Mouse (Mus musculus) heart, postnatal 14 days (tissue): ENCODE measurements at regions not wholly inside any gene's neighbourhood (a gene's known extent, or its start where the extent isn't known, plus 50 kb on each side); places are given as distances from the start of the nearest gene placed in this dataset.

Experiments
- DNase-seq, 2 experiments: peaks; one replicate each; pipeline ENCODE4 v3.0.0; 2021 to 2022
- intact Hi-C: fragments of 180-260 bp; cut with DNase I; formaldehyde crosslinking; loops from one replicate; pipeline ENCODE4 v1.15.1; 2025

GRCm38 (mm10) chr8:115554185-115554584 is 153.4 kb downstream of the Maf start:
- intact Hi-C loops = no loop called here

DNA sequence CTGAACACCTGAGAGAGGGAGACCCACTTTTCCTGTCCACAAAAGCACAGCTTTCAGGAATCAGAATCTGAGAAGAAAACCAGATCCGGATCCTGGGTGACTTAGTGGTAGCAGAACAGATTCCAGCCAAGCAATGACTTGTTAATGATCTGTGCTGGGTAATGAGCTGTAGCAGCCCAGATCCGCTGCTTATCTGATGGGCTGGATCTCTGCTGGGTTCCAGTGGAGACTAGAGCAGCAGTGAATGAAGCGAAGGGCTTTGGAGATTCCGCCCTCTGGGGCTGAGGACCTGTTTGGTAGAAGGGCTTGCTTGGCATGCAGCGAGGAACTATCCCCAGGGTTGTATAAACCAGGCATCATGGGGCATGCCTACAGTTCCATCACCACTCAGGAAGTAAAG is 156.3 kb downstream of the Maf start:
- no peak for DNase-seq
- intact Hi-C loops = no loop called here

More at GRCm38 (mm10) chr8:115554185-115554584, 153.4 kb downstream of the Maf start:
- no peak for DNase-seq

DNA sequence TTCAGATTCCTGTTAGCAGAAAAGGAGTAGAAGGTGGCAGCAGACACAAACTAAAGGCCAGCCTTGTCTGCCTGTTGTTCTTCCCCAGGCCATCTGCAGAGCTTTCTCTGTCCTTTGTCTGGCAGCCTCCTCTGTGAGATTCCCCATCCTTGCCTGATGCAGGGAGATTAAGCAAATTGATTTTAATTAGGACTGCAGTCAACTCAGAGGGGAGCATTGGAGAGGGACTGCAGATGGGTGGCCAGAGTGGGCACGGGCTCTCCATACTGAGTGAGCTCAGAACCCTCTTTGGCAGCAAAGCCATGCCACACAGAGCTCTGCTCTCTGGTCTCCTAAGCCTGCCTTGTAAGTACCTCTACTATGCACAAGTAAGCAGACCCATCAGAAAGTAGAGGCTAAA is 158.5 kb downstream of the Maf start:
- intact Hi-C loops = no loop called here
- no peak for DNase-seq

- intact Hi-C loops = no loop called here
- no peak for DNase-seq
Measured at GRCm38 (mm10) chr8:115544067-115544466, 163.5 kb downstream of the Maf start.

DNA sequence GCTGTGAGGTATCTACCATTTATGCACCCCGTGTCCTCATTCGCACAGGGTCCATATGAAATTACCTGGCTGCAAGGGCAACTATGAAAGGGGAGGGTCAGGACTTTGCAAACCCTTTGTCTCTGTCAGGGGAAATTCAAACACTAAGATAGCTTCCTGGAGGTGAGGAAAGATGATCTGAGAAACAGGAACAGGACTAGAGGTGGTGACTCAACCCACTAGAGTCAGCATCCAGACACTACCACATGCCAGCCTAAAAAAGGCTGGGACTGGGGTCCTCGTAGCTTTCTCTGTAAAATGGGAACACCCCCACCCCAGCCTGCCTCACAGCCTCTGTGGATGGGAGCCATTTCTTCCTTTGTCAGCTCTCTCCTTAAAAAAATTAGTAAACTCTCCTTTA is 164.7 kb downstream of the Maf start:
- intact Hi-C loops = no loop called here
- DNase-seq = no peak

- DNase-seq = peak in 1 of 2 experiments; percentile 8
- intact Hi-C loops = no loop called here
Measured at GRCm38 (mm10) chr8:115539600-115539999, 168.0 kb downstream of the Maf start.

DNA sequence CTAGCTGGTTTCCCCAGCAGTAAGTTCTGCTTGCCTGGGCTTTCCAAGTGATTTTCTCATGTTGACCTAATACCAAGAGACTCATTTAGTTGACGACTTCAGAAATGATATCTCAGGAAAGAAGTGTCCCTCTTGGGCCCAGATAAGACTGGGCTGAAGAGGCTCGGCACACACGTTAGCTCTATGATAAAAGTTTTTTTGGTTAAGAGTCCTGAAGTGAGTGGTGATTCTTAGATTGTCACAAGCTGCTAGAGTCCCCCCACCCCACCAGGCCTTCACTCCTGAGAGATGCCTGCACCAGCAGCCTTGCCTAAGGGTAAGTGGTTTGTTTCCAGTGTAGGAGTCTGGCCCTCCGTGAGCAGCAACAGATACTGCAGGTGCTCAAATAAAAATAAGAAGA is 169.4 kb downstream of the Maf start:
- DNase-seq = no peak
- intact Hi-C loops = no loop called here

- no peak for DNase-seq
- intact Hi-C loops = no loop called here
Measured at GRCm38 (mm10) chr8:115537761-115538160, 169.8 kb downstream of the Maf start.

DNA sequence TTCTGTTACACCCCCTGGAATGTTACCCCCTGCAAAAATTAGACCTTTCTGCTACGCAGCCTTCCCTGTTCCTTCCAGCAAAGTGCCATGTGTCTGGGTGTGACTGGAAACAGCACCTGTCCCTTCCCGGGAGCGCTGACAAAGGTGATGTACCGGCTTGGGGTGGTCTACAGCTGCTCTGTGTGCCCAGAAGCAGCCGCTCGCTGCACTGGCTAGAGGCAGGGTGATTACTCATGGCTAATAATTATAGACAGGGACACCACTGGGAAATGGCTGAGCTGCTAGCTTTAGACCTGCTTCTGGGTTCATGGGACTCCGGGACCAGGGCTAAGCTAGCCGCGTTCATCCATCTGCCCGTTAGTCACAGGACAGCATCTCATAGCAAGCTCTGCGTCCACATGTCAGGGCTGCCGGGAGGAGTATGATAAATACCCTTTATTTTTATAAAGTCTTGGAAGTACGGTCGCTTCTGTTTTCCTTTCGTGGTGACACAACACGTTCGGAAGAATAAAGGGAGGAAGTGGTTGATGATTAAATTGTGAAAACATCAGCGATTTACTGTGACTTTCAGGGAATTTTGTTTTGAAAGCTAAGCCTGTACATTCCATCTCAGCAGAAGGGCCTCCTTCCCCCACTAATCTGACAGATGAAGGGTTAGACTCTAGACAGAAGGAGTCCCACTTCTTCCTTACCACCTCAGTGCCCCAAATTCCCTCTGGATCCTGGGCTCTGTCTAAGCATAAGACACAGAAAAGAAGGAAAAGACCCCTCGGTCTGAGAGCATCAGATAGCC is 170.8 kb downstream of the Maf start:
- intact Hi-C loops = no loop called here
- DNase-seq = no peak

DNA sequence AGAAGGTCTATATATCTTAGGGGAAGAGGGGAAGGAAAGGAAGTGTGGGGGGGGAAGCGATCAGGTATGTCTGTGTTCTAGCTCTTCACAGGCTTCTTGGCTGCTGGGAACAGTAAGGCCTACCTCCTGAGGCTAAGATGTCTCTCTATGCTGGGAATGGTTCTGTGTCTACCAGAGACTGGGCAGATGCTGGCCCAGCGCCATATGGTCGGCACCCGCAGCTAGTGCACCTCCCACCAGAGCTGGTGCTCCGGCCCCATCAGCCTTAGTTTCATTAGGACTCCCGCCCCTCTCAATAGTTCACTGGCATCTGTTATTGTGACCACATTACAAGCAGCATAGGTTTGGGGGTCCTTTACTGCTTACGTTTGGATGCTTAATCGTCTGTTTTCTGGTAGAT is 171.6 kb downstream of the Maf start:
- no peak for DNase-seq
- intact Hi-C loops = no loop called here

DNA sequence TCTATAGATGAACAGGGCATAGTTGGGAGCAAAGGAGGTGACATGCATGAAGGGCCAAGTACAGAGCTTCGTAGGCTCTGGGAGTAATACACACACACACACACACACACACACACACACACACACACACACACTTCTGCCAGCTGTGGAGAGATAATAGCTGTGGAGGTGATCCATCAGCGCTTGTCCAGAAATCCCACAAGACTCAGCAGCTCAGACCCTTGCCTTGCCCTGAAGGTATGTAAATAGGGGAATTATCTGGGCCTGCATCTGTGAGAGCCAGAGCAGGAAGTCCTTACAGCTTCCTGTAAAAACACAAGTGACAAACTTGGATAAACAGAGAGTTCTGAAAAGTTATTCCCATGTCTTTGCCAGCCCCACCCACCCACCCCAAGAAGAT is 173.6 kb downstream of the Maf start:
- intact Hi-C loops = no loop called here
- no peak for DNase-seq

- DNase-seq = no peak
- intact Hi-C loops = no loop called here
Measured at GRCm38 (mm10) chr8:115531343-115531742, 176.3 kb downstream of the Maf start.

DNA sequence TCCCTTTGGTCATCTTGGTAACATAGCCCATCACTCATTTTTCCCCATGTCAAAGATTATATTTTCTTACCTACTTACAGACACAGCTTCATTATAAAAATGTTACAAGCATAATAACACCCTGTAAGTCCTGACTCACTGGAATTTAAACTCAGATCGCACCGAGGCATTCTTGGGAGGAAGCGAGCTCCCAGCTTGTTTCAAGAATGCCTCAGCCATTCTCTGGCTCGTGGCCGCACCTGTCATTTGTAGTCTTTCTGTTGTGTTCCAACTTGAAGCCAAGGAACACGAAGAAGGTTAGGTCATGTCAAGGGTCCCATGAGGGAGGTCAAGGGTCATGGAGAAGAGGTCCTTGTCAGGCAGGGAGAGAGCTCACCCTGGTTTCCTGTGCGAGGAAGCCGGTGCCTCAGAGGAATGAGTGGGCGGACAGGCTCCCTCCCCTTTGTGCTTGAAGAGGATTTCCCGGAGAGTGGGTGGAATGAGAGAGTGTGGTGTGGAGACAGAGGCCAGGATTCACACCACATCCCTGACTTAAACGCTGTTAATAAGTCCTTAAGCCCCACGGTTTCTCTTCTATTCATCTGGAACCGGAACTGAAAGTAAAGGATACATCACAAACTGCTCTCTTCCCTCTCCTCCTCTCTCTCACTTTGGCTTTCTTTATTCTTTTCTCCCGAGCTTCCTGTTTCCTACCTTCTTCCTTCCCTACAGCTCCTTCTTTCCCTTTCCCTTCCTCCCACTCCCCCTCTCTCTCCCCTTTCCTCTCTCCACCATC is 177.8 kb downstream of the Maf start:
- intact Hi-C loops = no loop called here
- DNase-seq = peak in 1 of 2 experiments; percentile 11

DNA sequence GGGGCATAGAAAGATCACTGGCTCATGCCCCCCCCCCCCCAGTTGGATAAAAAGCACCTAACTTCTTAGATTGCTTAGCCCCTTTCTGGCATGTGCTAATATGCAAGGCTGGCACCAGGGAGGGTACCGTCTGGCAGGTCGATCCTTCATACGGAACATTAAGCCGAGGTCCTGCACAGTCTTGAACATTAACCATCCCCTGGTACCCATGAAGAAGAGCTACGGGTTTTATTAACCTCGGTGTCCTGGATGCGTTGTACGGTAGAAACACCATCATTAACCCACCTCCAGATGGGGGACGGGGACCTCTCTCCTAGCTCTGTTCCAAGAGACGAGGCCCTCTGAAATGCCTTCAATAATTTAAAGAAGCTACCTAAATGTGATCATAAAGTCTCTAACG is 178.7 kb downstream of the Maf start:
- intact Hi-C loops = no loop called here
- DNase-seq = no peak

- intact Hi-C loops = no loop called here
- DNase-seq = no peak
Measured at GRCm38 (mm10) chr8:115525149-115525548, 182.4 kb downstream of the Maf start.

DNA sequence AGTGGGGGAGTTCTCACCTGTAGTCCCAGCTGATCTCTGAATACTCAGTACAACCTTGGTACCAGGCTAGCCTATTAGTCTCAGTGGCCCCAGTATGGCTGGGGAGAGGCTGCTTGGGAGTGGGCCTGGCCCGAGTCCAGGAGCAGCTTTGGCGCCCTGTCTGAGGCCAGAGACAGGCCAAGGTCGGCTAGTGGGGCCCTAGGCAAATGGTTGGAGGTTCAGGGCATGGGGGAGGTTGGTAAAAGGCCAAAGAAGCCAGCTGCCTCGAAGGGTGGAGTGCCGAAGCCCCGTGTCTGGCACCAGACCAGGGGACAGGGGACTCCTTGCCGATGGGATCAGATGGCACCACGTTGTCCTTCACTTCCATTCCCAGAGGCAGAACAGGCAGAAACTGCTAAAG is 182.9 kb downstream of the Maf start:
- intact Hi-C loops = no loop called here
- DNase-seq = no peak

DNA sequence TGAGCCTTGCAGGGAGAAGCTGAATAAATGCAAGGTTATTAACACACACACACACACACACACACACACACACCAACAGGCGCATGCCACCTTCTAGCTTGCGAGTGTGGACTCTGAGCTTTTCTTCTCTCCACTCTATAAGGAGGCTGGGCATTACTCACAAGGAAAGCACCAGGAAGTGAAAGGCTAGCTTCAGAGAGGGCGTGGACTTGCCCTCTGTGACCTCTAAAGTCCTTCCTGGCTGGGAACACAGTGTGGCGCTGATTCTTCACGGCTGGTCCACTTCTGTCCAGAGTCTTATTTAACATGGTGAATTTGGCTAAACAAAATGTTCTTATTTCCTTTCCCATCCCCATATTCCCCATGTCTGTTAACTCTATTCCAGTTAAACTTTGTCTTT is 185.1 kb downstream of the Maf start:
- no peak for DNase-seq
- intact Hi-C loops = no loop called here

GRCm38 (mm10) chr8:115515647-115516046 is 191.9 kb downstream of the Maf start:
- intact Hi-C loops = no loop called here
- DNase-seq = no peak

DNA sequence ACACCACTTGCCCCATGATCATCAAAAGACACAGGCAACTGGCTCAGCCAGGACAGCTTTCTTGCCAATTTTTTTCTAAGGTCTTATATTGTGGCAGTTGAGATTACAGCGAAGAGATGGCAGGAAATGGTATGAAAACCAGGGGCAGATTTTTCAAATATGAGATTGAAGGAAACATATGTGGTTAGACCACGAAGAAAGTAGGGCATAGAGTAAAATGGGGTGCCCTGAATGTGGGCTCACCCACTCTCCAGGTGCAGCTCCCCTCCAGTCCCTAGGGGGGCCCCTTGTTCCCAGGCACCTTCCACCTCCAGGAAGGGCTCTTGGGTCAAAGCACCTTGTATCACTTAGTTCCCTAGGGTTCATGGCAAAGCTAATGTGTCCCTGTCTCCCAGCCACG is 193.1 kb downstream of the Maf start:
- intact Hi-C loops = no loop called here
- no peak for DNase-seq

DNA sequence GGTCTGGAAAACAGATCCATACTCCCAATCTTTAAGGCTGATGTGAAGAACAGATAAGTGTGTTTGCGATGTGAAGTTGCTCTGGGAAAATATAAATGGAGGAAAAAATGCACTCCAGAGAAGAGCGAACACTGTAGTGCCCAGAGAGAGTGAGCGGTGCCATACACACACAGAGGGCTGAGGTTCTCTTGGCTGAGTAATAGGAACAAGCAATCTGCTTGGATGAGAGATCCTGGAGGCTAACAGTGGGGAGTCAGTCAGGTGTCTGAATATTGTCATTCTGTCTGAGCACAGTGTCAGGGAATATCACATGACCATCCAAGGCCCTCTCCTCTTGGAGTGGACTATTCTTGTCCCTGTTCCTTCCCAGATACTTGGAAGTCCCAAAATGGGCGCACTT is 200.4 kb downstream of the Maf start:
- intact Hi-C loops = no loop called here
- no peak for DNase-seq

- intact Hi-C loops = no loop called here
- no peak for DNase-seq
Measured at GRCm38 (mm10) chr8:115506741-115507140, 200.9 kb downstream of the Maf start.

- DNase-seq = no peak
- intact Hi-C loops = no loop called here
Measured at GRCm38 (mm10) chr8:115496016-115496415, 211.6 kb downstream of the Maf start.
